Mouse (Mus musculus): ENCODE data around the gene Eif4h.

DNA sequence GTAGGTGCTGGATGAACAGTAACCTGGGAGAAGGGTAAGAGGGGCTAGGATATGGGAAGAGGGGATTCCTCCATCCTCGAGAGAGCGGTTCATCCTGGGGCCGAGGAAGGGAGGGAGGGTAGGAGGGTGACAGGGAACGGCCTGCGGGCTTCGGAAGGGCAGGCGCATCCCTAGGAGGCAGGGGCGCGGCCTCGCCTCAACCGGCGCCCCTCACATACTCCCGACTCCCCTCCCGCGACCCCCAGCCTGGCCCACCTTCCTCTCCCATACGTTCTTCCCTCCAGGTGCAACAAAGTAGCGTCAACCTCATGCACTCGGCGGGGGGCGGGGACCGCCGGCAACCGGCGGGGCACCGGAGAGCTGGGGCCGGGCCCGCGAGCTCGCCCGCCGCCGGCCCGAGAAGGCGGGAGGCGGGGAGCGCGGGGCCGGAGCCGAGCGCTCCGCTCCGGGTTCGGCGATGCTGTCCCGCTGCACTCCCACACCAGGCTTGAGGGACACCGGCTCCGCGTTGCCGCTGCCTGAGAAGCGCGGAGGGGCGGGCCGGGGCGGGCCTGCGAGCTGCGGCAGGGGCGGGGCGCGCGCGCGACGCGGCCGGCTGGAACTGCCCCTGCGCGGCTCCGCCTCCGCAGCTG is 48.9 kb upstream of the Eif4h start, which contains the start of gene Limk1:
- TF ChIP-seq CTCF (IDR thresholded peaks at IDR 0.05; ENCODE audit: low read depth, low read length) = no peak
- TF ChIP-seq POLR2A (IDR thresholded peaks at IDR 0.05; ENCODE audit: extremely low read depth, insufficient read depth, low read length) = no peak

Data from liver, adult 2 months (tissue).